Mouse (Mus musculus) kidney, adult 2 months (tissue): Measurements from ENCODE around the gene Prkar2b. TPM values are rescaled to one million over a fixed set of nuclear protein-coding genes. Genes with fewer than 3 reads are reported as not detected.

Source experiments
- DNase-seq: peaks from one replicate; pipeline ENCODE4 v3.0.0; 2021
- H3K27ac ChIP-seq: fragments of 200-500 bp; 2 replicates; pipeline ENCODE4 v1.5.1; 2012; ENCODE audit warnings: low read depth, low read length, control low read depth, inconsistent platforms; ENCODE audit not compliant: insufficient read depth
- H3K27me3 ChIP-seq: fragments of 200-500 bp; replicated peaks from 2 replicates; pipeline ENCODE4 v1.6.1; 2012; ENCODE audit warnings: mild to moderate bottlenecking, moderate library complexity, low read length, inconsistent platforms; ENCODE audit not compliant: control insufficient read depth, insufficient read depth
- H3K36me3 ChIP-seq: fragments of 200-500 bp; 2 replicates; pipeline ENCODE4 v1.6.1; 2012; ENCODE audit warnings: mild to moderate bottlenecking, moderate library complexity, low read length, inconsistent platforms; ENCODE audit not compliant: control insufficient read depth, insufficient read depth
- H3K4me1 ChIP-seq: fragments of 200-500 bp; 2 replicates; pipeline ENCODE4 v1.6.1; 2011; ENCODE audit warnings: low read length; ENCODE audit not compliant: control insufficient read depth, insufficient read depth
- H3K4me3 ChIP-seq: fragments of 200-500 bp; 2 replicates; pipeline ENCODE4 v1.5.1; 2011; ENCODE audit warnings: mild to moderate bottlenecking, low read depth, low read length, control low read depth; ENCODE audit not compliant: insufficient read depth
- CTCF ChIP-seq: fragments of 200-500 bp; conservative IDR thresholded peaks from 2 replicates; pipeline ENCODE4 v1.5.1; 2011; ENCODE audit warnings: low read depth, mild to moderate bottlenecking, control low read depth, low read length, moderate library complexity, mixed read lengths; ENCODE audit not compliant: insufficient read depth, insufficient read length
- POLR2A ChIP-seq: fragments of 200-500 bp; IDR thresholded peaks from one replicate; pipeline ENCODE4 v1.6.1; 2011; ENCODE audit warnings: low read depth, low read length, control low read depth
- WGBS: fragments of 180-500 bp; shearing (Covaris S2); methylation state at CpG from one replicate; pipeline ENCODE4 v1.1.7; 2018; 5-methylcytosine and 5-hydroxymethylcytosine counted together
- polyA plus RNA-seq: library from polyadenylated mRNA; depleted of rRNA; stranded (reverse); fragments of >200 nt; gene quantifications from 2 replicates; pipeline ENCODE4 v1.2.3, GENCODE M21; 2012

Gene Prkar2b
- polyA plus RNA-seq, 1 experiment: 12.8 TPM

GRCm38 (mm10) chr12:31983769-31984168, 77.3 kb downstream of the Prkar2b start:
- TF ChIP-seq CTCF (no peak), POLR2A (no peak)
- WGBS: 82% methylated on average over 6 of the region's 6 CpGs
- no peaks in the 10 kb centered on the region for H3K36me3 ChIP-seq

GRCm38 (mm10) chr12:31983238-31983637, 77.9 kb downstream of the Prkar2b start:
- DNase-seq: no peak
- Histone ChIP-seq H3K27ac (no peak overlapping the region), H3K27me3 (0 out of 2 replicates have a peak, but pooled peaks cover 1% of the 10 kb centered on the region), H3K4me1 (no peaks in the 10 kb centered on the region), H3K4me3 (no peak overlapping the region), H3K36me3 (no peaks in the 10 kb centered on the region)
- WGBS: 78% methylated on average over 7 of the region's 7 CpGs
- TF ChIP-seq POLR2A (no peak), CTCF (no peak)

More at GRCm38 (mm10) chr12:31983769-31984168, 77.3 kb downstream of the Prkar2b start:
- Histone ChIP-seq H3K4me3 (no peak overlapping the region), H3K27me3 (0 out of 2 replicates have a peak, but pooled peaks cover 1% of the 10 kb centered on the region), H3K4me1 (no peaks in the 10 kb centered on the region), H3K27ac (no peak overlapping the region)
- DNase-seq: no peak

GRCm38 (mm10) chr12:31977613-31978195, 83.4 kb downstream of the Prkar2b start:
- no peak overlapping the region for H3K27ac ChIP-seq
- DNase-seq: no peak
- H3K36me3 ChIP-seq: no peaks in the 10 kb centered on the region
- H3K4me3 ChIP-seq: no peak overlapping the region
- TF ChIP-seq CTCF (no peak), POLR2A (no peak)
- WGBS: 76% methylated on average over 12 of the region's 12 CpGs
- no peaks in the 10 kb centered on the region for H3K4me1 ChIP-seq
- H3K27me3 ChIP-seq: no peaks in the 10 kb centered on the region

GRCm38 (mm10) chr12:31976544-31976943, 84.6 kb downstream of the Prkar2b start:
- TF ChIP-seq CTCF: peak; percentile 40
- no peak for TF ChIP-seq POLR2A
- Histone ChIP-seq H3K4me1 (no peaks in the 10 kb centered on the region), H3K27ac (no peak overlapping the region), H3K4me3 (no peak overlapping the region), H3K27me3 (no peaks in the 10 kb centered on the region), H3K36me3 (no peaks in the 10 kb centered on the region)
- peak; percentile 9 for DNase-seq
- WGBS: 53% methylated on average over 7 of the region's 7 CpGs

GRCm38 (mm10) chr12:31973473-31974172, 87.5 kb downstream of the Prkar2b start:
- H3K4me1 ChIP-seq: no peaks in the 10 kb centered on the region
- H3K36me3 ChIP-seq: no peaks in the 10 kb centered on the region
- H3K27ac ChIP-seq: no peak overlapping the region
- TF ChIP-seq POLR2A: no peak
- no peak for TF ChIP-seq CTCF
- no peak overlapping the region for H3K4me3 ChIP-seq
- no peaks in the 10 kb centered on the region for H3K27me3 ChIP-seq
- peak; percentile 76 for DNase-seq
- 41% methylated on average over 13 of the region's 13 CpGs for WGBS

GRCm38 (mm10) chr12:31971547-31971946, 89.5 kb downstream of the Prkar2b start:
- WGBS: 87% methylated on average over 8 of the region's 8 CpGs
- no peak for DNase-seq
- no peaks in the 10 kb centered on the region for H3K36me3 ChIP-seq
- no peaks in the 10 kb centered on the region for H3K4me1 ChIP-seq
- no peak overlapping the region for H3K4me3 ChIP-seq
- TF ChIP-seq POLR2A (no peak), CTCF (no peak)
- H3K27ac ChIP-seq: no peak overlapping the region
- no peaks in the 10 kb centered on the region for H3K27me3 ChIP-seq

- Histone ChIP-seq H3K36me3 (no peaks in the 10 kb centered on the region), H3K4me1 (no peaks in the 10 kb centered on the region), H3K4me3 (no peak overlapping the region), H3K27me3 (no peaks in the 10 kb centered on the region), H3K27ac (no peak overlapping the region)
- no peak for TF ChIP-seq POLR2A
- no peak for TF ChIP-seq CTCF
- no peak for DNase-seq
- WGBS: 48% methylated on average over 1 of the region's 1 CpGs
Measured at GRCm38 (mm10) chr12:31969111-31969510, 92.0 kb downstream of the Prkar2b start.
